17 mouse cellular contexts compared by ENCODE assay signal in the genomic region with DNA sequence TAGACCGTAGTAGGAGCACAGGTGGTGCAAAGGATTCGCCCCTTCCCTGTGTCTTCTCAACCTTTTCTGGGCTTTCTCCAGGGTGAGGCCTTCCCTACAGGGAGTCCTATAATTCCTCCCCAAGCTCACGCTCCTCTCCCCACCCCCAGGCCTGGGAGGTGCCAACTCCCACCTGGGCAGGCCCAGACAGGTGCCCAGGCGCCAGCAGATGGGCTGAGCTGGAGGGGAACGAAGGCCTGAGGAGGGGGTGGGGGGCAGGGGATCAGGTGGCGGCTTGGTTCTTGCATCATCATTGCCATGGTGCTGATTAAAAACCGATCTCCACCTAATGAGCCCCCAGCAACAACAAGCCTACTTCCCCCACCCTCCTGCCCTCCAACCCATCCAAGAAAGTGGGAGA. TPM values are rescaled to one million over a fixed set of nuclear protein-coding genes. Genes with fewer than 3 reads are reported as not detected.
DNase-seq lines count a peak whose midpoint lies in the region; ATAC-seq lines count a peak whose summit lies in the region.
"Had no signal": no experiment of that assay in that cellular context is flagged by ENCODE, and none has a peak within 500 bp of the region (broad histone marks: within the 10 kb centered on the region; RNA-seq: fewer than 3 reads in every experiment).

No protein-coding gene starts in this region.

- H3K9me3 ChIP-seq in hindbrain, embryonic 14.5 days (ENCODE audit: control insufficient read depth, low read length) = no peaks in the 10 kb centered on the region
- no peaks in the 10 kb centered on the region for H3K9me3 ChIP-seq in neural tube, embryonic 14.5 days (ENCODE audit: control insufficient read depth, low read length)
- H3K9me3 ChIP-seq: liver, embryonic 15.5 days; stomach, embryonic 15.5 days had no signal

- no peak overlapping the region for H3K4me2 ChIP-seq in hindbrain, embryonic 14.5 days (replicated peaks)
- H3K4me2 ChIP-seq in neural tube, embryonic 14.5 days (ENCODE audit: low read depth, low read length) = no peak overlapping the region
- H3K4me2 ChIP-seq: heart, embryonic 11.5 days; liver, embryonic 15.5 days; stomach, embryonic 15.5 days had no signal

- 0 out of 2 replicates have a peak, but pooled peaks have one; percentile 1 for ATAC-seq in hindbrain, embryonic 14.5 days (ENCODE audit: low FRiP score)
- no peak for ATAC-seq in neural tube, embryonic 14.5 days (ENCODE audit: low read depth)
- ATAC-seq: intestine, embryonic 16.5 days had no signal

- H3K27me3 ChIP-seq in hindbrain, embryonic 14.5 days (ENCODE audit: control insufficient read depth, insufficient read depth, low read length) = no peaks in the 10 kb centered on the region
- H3K27me3 ChIP-seq in neural tube, embryonic 14.5 days (ENCODE audit: control insufficient read depth, insufficient read depth, low read length) = no peaks in the 10 kb centered on the region

- H3K9ac ChIP-seq in hindbrain, embryonic 14.5 days = no peak overlapping the region
- no peak overlapping the region for H3K9ac ChIP-seq in neural tube, embryonic 14.5 days (replicated peaks; ENCODE audit: low read depth, low read length)
- H3K9ac ChIP-seq: liver, embryonic 15.5 days; stomach, embryonic 15.5 days had no signal

- H3K4me3 ChIP-seq in hindbrain, embryonic 14.5 days (replicated peaks; ENCODE audit: low read length) = no peak overlapping the region
- H3K4me3 ChIP-seq in neural tube, embryonic 14.5 days (ENCODE audit: low read depth, low read length) = no peak overlapping the region
- H3K4me3 ChIP-seq: liver, embryonic 15.5 days; stomach, embryonic 15.5 days had no signal

- H3K4me1 ChIP-seq in hindbrain, embryonic 14.5 days (replicated peaks; ENCODE audit: control insufficient read depth, insufficient read depth, low read length) = peaks cover 25% of the 10 kb centered on the region
- peaks cover 8% of the 10 kb centered on the region; the same call in 1 of the 2 replicates for H3K4me1 ChIP-seq in neural tube, embryonic 14.5 days (ENCODE audit: control insufficient read depth, insufficient read depth, low read length)

- 28% methylated on average over 7 of the region's 7 CpGs for WGBS in hindbrain, embryonic 14.5 days
- 30% methylated on average over 7 of the region's 7 CpGs for WGBS in neural tube, embryonic 14.5 days

- DNase-seq in cerebellum, postnatal 10 days = peak; percentile 68 to 76
- no peak for DNase-seq in cerebellum, adult 8-10 months
- peak; percentile 38 for DNase-seq in testis, postnatal 10 days (ENCODE audit: low spot score)
- DNase-seq in testis, postnatal 14 days (ENCODE audit: low spot score) = no peak
- DNase-seq in hindbrain, embryonic 14.5 days (ENCODE audit: low spot score) = no peak
- DNase-seq in cerebellum, adult 11-12 months = no peak
- no peak for DNase-seq in natural killer cell, adult 2 months (ENCODE audit: low spot score in 2 of 2)
- DNase-seq: adrenal gland, postnatal 25 days; kidney, postnatal 10 days; lung, postnatal 10 days; thymus, postnatal 25 days had no signal

- H3K36me3 ChIP-seq in hindbrain, embryonic 14.5 days (replicated peaks; ENCODE audit: control insufficient read depth, insufficient read depth) = 0 out of 2 replicates have a peak, but pooled peaks cover under 1% of the 10 kb centered on the region
- no peaks in the 10 kb centered on the region for H3K36me3 ChIP-seq in neural tube, embryonic 14.5 days (ENCODE audit: control insufficient read depth, insufficient read depth, low read length)
- H3K36me3 ChIP-seq: liver, embryonic 15.5 days; stomach, embryonic 15.5 days had no signal

- H3K27ac ChIP-seq in hindbrain, embryonic 14.5 days = peak overlapping the region; percentile 78; the same call in 1 of the 2 replicates
- peak overlapping the region; percentile 57 for H3K27ac ChIP-seq in neural tube, embryonic 14.5 days (ENCODE audit: low read depth, low read length)
- H3K27ac ChIP-seq: liver, embryonic 15.5 days; stomach, embryonic 15.5 days had no signal

RNA-seq across cellular contexts. Expression of a gene that starts 1.5 kb away (rescaled TPM):
- 2.7 and 3.6 TPM in 2 replicates for polyA plus RNA-seq in hindbrain, embryonic 14.5 days (2014; fragmentation: Nextera tagmentation; extraction: Ambion mirVana)
- 3.3 and 3.6 TPM in 2 replicates for polyA plus RNA-seq in neural tube, embryonic 14.5 days (2014; fragmentation: Nextera tagmentation; extraction: Ambion mirVana)
- polyA plus RNA-seq: heart, embryonic 11.5 days; limb, embryonic 11.5 days; liver, embryonic 15.5 days; stomach, embryonic 15.5 days had no signal

RNA-seq across cellular contexts. Expression of a gene that starts 23.5 kb away (rescaled TPM):
- polyA plus RNA-seq in hindbrain, embryonic 14.5 days (2014; fragmentation: Nextera tagmentation; extraction: Ambion mirVana) = 161 and 193 TPM in 2 replicates
- 140 and 206 TPM in 2 replicates for polyA plus RNA-seq in neural tube, embryonic 14.5 days (2014; fragmentation: Nextera tagmentation; extraction: Ambion mirVana)

RNA-seq across cellular contexts. Expression of a gene that starts 23.7 kb away (rescaled TPM):
- 106 and 111 TPM in 2 replicates for polyA plus RNA-seq in hindbrain, embryonic 14.5 days (2014; fragmentation: Nextera tagmentation; extraction: Ambion mirVana)
- 115 and 127 TPM in 2 replicates for polyA plus RNA-seq in neural tube, embryonic 14.5 days (2014; fragmentation: Nextera tagmentation; extraction: Ambion mirVana)

RNA-seq across cellular contexts. Expression of a gene that starts 30.6 kb away (rescaled TPM):
- polyA plus RNA-seq in hindbrain, embryonic 14.5 days (2014; fragmentation: Nextera tagmentation; extraction: Ambion mirVana) = 48.9 and 49.5 TPM in 2 replicates
- polyA plus RNA-seq in neural tube, embryonic 14.5 days (2014; fragmentation: Nextera tagmentation; extraction: Ambion mirVana) = 50.9 and 52.2 TPM in 2 replicates

Comparison
In these comparisons a context has a peak if more than half of its experiments do, and no peak if none do; other contexts are left out.
1. DNase-seq: peak in cerebellum, postnatal 10 days (2 of 2) and testis, postnatal 10 days (single experiment); none in cerebellum, adult 8-10 months (single experiment), testis, postnatal 14 days (single experiment), hindbrain, embryonic 14.5 days (single experiment), cerebellum, adult 11-12 months (single experiment) and natural killer cell, adult 2 months (0 of 2).